15 mouse cellular contexts compared by ENCODE assay signal in genomic region chr1:179023486-179023885, GRCm38 (mm10).
"Had no signal": no experiment of that assay in that cellular context is flagged by ENCODE, and none has a peak within 500 bp of the region (broad histone marks: within the 10 kb centered on the region; RNA-seq: fewer than 3 reads in every experiment).

No protein-coding gene starts in this region.

- H3K36me3 ChIP-seq: liver, embryonic 12.5 days; liver, embryonic 15.5 days; midbrain, embryonic 13.5 days had no signal

- H3K4me2 ChIP-seq: liver, embryonic 12.5 days; liver, embryonic 15.5 days; midbrain, embryonic 13.5 days had no signal

- H3K27me3 ChIP-seq: liver, embryonic 12.5 days; liver, embryonic 15.5 days had no signal

- H3K27ac ChIP-seq: liver, embryonic 12.5 days; liver, embryonic 15.5 days; macrophage; midbrain, embryonic 13.5 days; stomach, postnatal 0 days had no signal

- H3K9me3 ChIP-seq: liver, embryonic 12.5 days; liver, embryonic 15.5 days; midbrain, embryonic 13.5 days had no signal

- H3K4me1 ChIP-seq: liver, embryonic 12.5 days; liver, embryonic 15.5 days; midbrain, embryonic 13.5 days had no signal

- DNase-seq: kidney, adult 2 months; kidney, postnatal 10 days; kidney, postnatal 4 days; liver; lung, adult 18-20 months; right cerebral cortex, adult 18-20 months; right cerebral cortex, postnatal 14 days; right cerebral cortex, postnatal 4 days; thymus, postnatal 25 days had no signal

- H3K9ac ChIP-seq: liver, embryonic 12.5 days; liver, embryonic 15.5 days; midbrain, embryonic 13.5 days had no signal

- ATAC-seq: intestine, postnatal 0 days; liver, embryonic 12.5 days; midbrain, embryonic 13.5 days had no signal

- H3K4me3 ChIP-seq: liver, embryonic 12.5 days; liver, embryonic 15.5 days; midbrain, embryonic 13.5 days had no signal
